Mouse (Mus musculus) stomach, postnatal 0 days (tissue): Measurements from ENCODE around the gene B4galt1.

ENCODE experiments used
- CTCF ChIP-seq: IDR thresholded peaks from 2 replicates; pipeline ENCODE4 v1.5.1; 2016; ENCODE audit warnings: antibody characterized with exemption, low read depth, mild to moderate bottlenecking, moderate library complexity
- EP300 ChIP-seq: optimal IDR thresholded peaks from 2 replicates; pipeline ENCODE3; 2016; ENCODE audit warnings: antibody characterized with exemption

- TF ChIP-seq CTCF: no peak
- TF ChIP-seq EP300: no peak
Observed at GRCm38 (mm10) chr4:40900071-40900470, 46.3 kb upstream of the B4galt1 start.
